Mouse (Mus musculus) cerebellum, adult 11 months (tissue): Measurements from ENCODE around the gene Zfp524.
"Not testable (repeated sequence)": the region's sequence is repeated elsewhere in the genome, so short reads cannot be mapped to it uniquely, and the experiment has no call there.

Experiments
- DNase-seq: peaks from one replicate; pipeline ENCODE4 v3.0.0; 2022

Gene Zfp524

GRCm38 (mm10) chr7:5016057-5016456, 1.8 kb downstream of the Zfp524 start:
- DNase-seq, result no peak

GRCm38 (mm10) chr7:5016920-5017319, 2.7 kb downstream of the Zfp524 start:
- no peak for DNase-seq

- peak; percentile 58 for DNase-seq
Observed at GRCm38 (mm10) chr7:5017352-5017751, 3.1 kb downstream of the Zfp524 start.

GRCm38 (mm10) chr7:5017931-5018330, 3.7 kb downstream of the Zfp524 start:
- DNase-seq, result peak; percentile 45

- not testable (repeated sequence) for DNase-seq
Observed at GRCm38 (mm10) chr7:5019576-5019975, 5.4 kb downstream of the Zfp524 start.

- DNase-seq, result peak; percentile 98
Observed at GRCm38 (mm10) chr7:5020000-5020681, 5.9 kb downstream of the Zfp524 start, which contains the start of the genes Zfp865 and Ccdc106. Gene Zfp865 (plus strand): TSS chr7:5020376. Gene Ccdc106 (plus strand): TSS chr7:5020553.

GRCm38 (mm10) chr7:5020685-5021084, 6.5 kb downstream of the Zfp524 start:
- DNase-seq, result no peak

GRCm38 (mm10) chr7:5021197-5021596, 7.0 kb downstream of the Zfp524 start:
- DNase-seq, result no peak

GRCm38 (mm10) chr7:5029543-5029942, 15.3 kb downstream of the Zfp524 start:
- DNase-seq, result no peak

- no peak for DNase-seq
Observed at GRCm38 (mm10) chr7:5029946-5030345, 15.7 kb downstream of the Zfp524 start.

GRCm38 (mm10) chr7:5030554-5031275, 16.5 kb downstream of the Zfp524 start:
- DNase-seq, result no peak

GRCm38 (mm10) chr7:5031496-5031895, 17.3 kb downstream of the Zfp524 start:
- no peak for DNase-seq

- DNase-seq, result no peak
Observed at GRCm38 (mm10) chr7:5033818-5034217, 19.6 kb downstream of the Zfp524 start, which contains the start of gene 4632433K11Rik. Gene 4632433K11Rik (plus strand): TSS chr7:5034118.

- no peak for DNase-seq
Observed at GRCm38 (mm10) chr7:5035628-5036027, 21.4 kb downstream of the Zfp524 start.

- no peak for DNase-seq
Observed at GRCm38 (mm10) chr7:5036136-5036535, 21.9 kb downstream of the Zfp524 start.

GRCm38 (mm10) chr7:5037026-5037425, 22.8 kb downstream of the Zfp524 start:
- DNase-seq, result no peak

GRCm38 (mm10) chr7:5037467-5037866, 23.3 kb downstream of the Zfp524 start:
- no peak for DNase-seq

- peak; percentile 94 for DNase-seq
Observed at GRCm38 (mm10) chr7:5038109-5038732, 24.0 kb downstream of the Zfp524 start, which contains the start of gene Zfp784. Gene Zfp784 (minus strand): TSS chr7:5038446.

- DNase-seq, result no peak
Observed at GRCm38 (mm10) chr7:5038940-5039339, 24.7 kb downstream of the Zfp524 start.

- DNase-seq, result no peak
Observed at GRCm38 (mm10) chr7:5044981-5045380, 30.8 kb downstream of the Zfp524 start.

GRCm38 (mm10) chr7:5046112-5046511, 31.9 kb downstream of the Zfp524 start:
- no peak for DNase-seq

GRCm38 (mm10) chr7:5047313-5047712, 33.1 kb downstream of the Zfp524 start:
- no peak for DNase-seq
